Mouse (Mus musculus): ENCODE measurements around the gene Abhd6. TPM values are rescaled to one million over a fixed set of nuclear protein-coding genes. Genes with fewer than 3 reads are reported as not detected.

Abhd6 gene
- polyA plus RNA-seq, 1 experiment from 2014 or later, result 15.7 TPM

GRCm38 (mm10) chr14:8035951-8036350, 33.2 kb downstream of the Abhd6 start:
- 66% methylated on average over 6 of the region's 6 CpGs for WGBS
- no peak overlapping the region for H3K4me3 ChIP-seq
- no peak for ATAC-seq (ENCODE audit: borderline replicate concordance, extremely low read depth, low FRiP score, low TSS enrichment)
- H3K27ac ChIP-seq, result no peak overlapping the region
- H3K27me3 ChIP-seq, result no peaks in the 10 kb centered on the region
- no peaks in the 10 kb centered on the region for H3K4me1 ChIP-seq
- H3K36me3 ChIP-seq, result no peaks in the 10 kb centered on the region
- no peak overlapping the region for H3K9ac ChIP-seq
- no peak overlapping the region for H3K4me2 ChIP-seq
- no peaks in the 10 kb centered on the region for H3K9me3 ChIP-seq

GRCm38 (mm10) chr14:8036406-8036805, 33.7 kb downstream of the Abhd6 start:
- H3K9me3 ChIP-seq, result no peaks in the 10 kb centered on the region
- 75% methylated on average over 5 of the region's 5 CpGs for WGBS
- no peak overlapping the region for H3K27ac ChIP-seq

GRCm38 (mm10) chr14:8038150-8038549, 35.4 kb downstream of the Abhd6 start:
- Histone ChIP-seq H3K4me1 (no peaks in the 10 kb centered on the region), H3K9ac (no peak overlapping the region), H3K9me3 (no peaks in the 10 kb centered on the region), H3K4me2 (no peak overlapping the region), H3K27ac (no peak overlapping the region), H3K36me3 (no peaks in the 10 kb centered on the region), H3K27me3 (no peaks in the 10 kb centered on the region), H3K4me3 (no peak overlapping the region)
- ATAC-seq (ENCODE audit: borderline replicate concordance, extremely low read depth, low FRiP score, low TSS enrichment), result no peak
- 61% methylated on average over 5 of the region's 5 CpGs for whole genome bisulfite sequencing

More at GRCm38 (mm10) chr14:8036406-8036805, 33.7 kb downstream of the Abhd6 start:
- Histone ChIP-seq H3K4me1 (no peaks in the 10 kb centered on the region), H3K27me3 (no peaks in the 10 kb centered on the region), H3K4me2 (no peak overlapping the region), H3K36me3 (no peaks in the 10 kb centered on the region), H3K4me3 (no peak overlapping the region), H3K9ac (no peak overlapping the region)
- ATAC-seq (ENCODE audit: borderline replicate concordance, extremely low read depth, low FRiP score, low TSS enrichment), result no peak

GRCm38 (mm10) chr14:8038791-8039448, 36.2 kb downstream of the Abhd6 start:
- 0 out of 2 replicates have a peak overlapping the region, but pooled peaks have one; percentile 31 for H3K27ac ChIP-seq
- 64% methylated on average over 7 of the region's 7 CpGs for WGBS
- peak; percentile 87; the same call in 1 of the 2 replicates for ATAC-seq (ENCODE audit: borderline replicate concordance, extremely low read depth, low FRiP score, low TSS enrichment)

GRCm38 (mm10) chr14:8040179-8040578, 37.5 kb downstream of the Abhd6 start:
- Histone ChIP-seq H3K27ac (no peak overlapping the region), H3K4me2 (no peak overlapping the region), H3K9me3 (no peaks in the 10 kb centered on the region), H3K9ac (no peak overlapping the region), H3K4me1 (no peaks in the 10 kb centered on the region), H3K4me3 (no peak overlapping the region), H3K36me3 (no peaks in the 10 kb centered on the region), H3K27me3 (no peaks in the 10 kb centered on the region)
- ATAC-seq (ENCODE audit: borderline replicate concordance, extremely low read depth, low FRiP score, low TSS enrichment), result no peak
- 68% methylated on average over 3 of the region's 3 CpGs for WGBS

More at GRCm38 (mm10) chr14:8038791-8039448, 36.2 kb downstream of the Abhd6 start:
- no peaks in the 10 kb centered on the region for H3K36me3 ChIP-seq
- H3K4me1 ChIP-seq, result no peaks in the 10 kb centered on the region
- no peaks in the 10 kb centered on the region for H3K9me3 ChIP-seq
- H3K9ac ChIP-seq, result no peak overlapping the region
- no peak overlapping the region for H3K4me2 ChIP-seq
- no peak overlapping the region for H3K4me3 ChIP-seq
- no peaks in the 10 kb centered on the region for H3K27me3 ChIP-seq

GRCm38 (mm10) chr14:8040911-8041678, 38.4 kb downstream of the Abhd6 start:
- H3K9ac ChIP-seq, result no peak overlapping the region
- WGBS, result 84% methylated on average over 12 of the region's 12 CpGs
- H3K4me1 ChIP-seq, result no peaks in the 10 kb centered on the region
- no peak overlapping the region for H3K4me3 ChIP-seq
- ATAC-seq (ENCODE audit: borderline replicate concordance, extremely low read depth, low FRiP score, low TSS enrichment), result no peak
- no peaks in the 10 kb centered on the region for H3K27me3 ChIP-seq
- H3K9me3 ChIP-seq, result no peaks in the 10 kb centered on the region
- no peak overlapping the region for H3K4me2 ChIP-seq
- no peaks in the 10 kb centered on the region for H3K36me3 ChIP-seq
- no peak overlapping the region for H3K27ac ChIP-seq

GRCm38 (mm10) chr14:8042120-8042519, 39.4 kb downstream of the Abhd6 start:
- H3K36me3 ChIP-seq, result no peaks in the 10 kb centered on the region
- no peak overlapping the region for H3K4me2 ChIP-seq
- H3K4me3 ChIP-seq, result no peak overlapping the region
- WGBS, result 80% methylated on average over 2 of the region's 2 CpGs
- H3K27me3 ChIP-seq, result no peaks in the 10 kb centered on the region
- H3K27ac ChIP-seq, result no peak overlapping the region
- no peaks in the 10 kb centered on the region for H3K4me1 ChIP-seq
- ATAC-seq (ENCODE audit: borderline replicate concordance, extremely low read depth, low FRiP score, low TSS enrichment), result no peak
- H3K9me3 ChIP-seq, result no peaks in the 10 kb centered on the region
- no peak overlapping the region for H3K9ac ChIP-seq

GRCm38 (mm10) chr14:8042577-8042976, 39.9 kb downstream of the Abhd6 start:
- Histone ChIP-seq H3K9me3 (no peaks in the 10 kb centered on the region), H3K4me2 (no peak overlapping the region), H3K27me3 (no peaks in the 10 kb centered on the region), H3K9ac (no peak overlapping the region), H3K27ac (no peak overlapping the region), H3K4me3 (no peak overlapping the region), H3K36me3 (no peaks in the 10 kb centered on the region), H3K4me1 (no peaks in the 10 kb centered on the region)
- ATAC-seq (ENCODE audit: borderline replicate concordance, extremely low read depth, low FRiP score, low TSS enrichment), result no peak
- WGBS, result 94% methylated on average over 9 of the region's 9 CpGs

- 68% methylated on average over 8 of the region's 8 CpGs for WGBS
Observed at GRCm38 (mm10) chr14:8044330-8044729, 41.6 kb downstream of the Abhd6 start.

GRCm38 (mm10) chr14:8044786-8045185, 42.1 kb downstream of the Abhd6 start:
- Histone ChIP-seq H3K36me3 (no peaks in the 10 kb centered on the region), H3K27ac (no peak overlapping the region), H3K4me3 (no peak overlapping the region), H3K4me2 (no peak overlapping the region), H3K9me3 (no peaks in the 10 kb centered on the region), H3K4me1 (no peaks in the 10 kb centered on the region), H3K9ac (no peak overlapping the region), H3K27me3 (no peaks in the 10 kb centered on the region)
- 82% methylated on average over 6 of the region's 6 CpGs for WGBS
- no peak for ATAC-seq (ENCODE audit: borderline replicate concordance, extremely low read depth, low FRiP score, low TSS enrichment)

More at GRCm38 (mm10) chr14:8044330-8044729, 41.6 kb downstream of the Abhd6 start:
- Histone ChIP-seq H3K36me3 (no peaks in the 10 kb centered on the region), H3K4me1 (no peaks in the 10 kb centered on the region), H3K27me3 (no peaks in the 10 kb centered on the region), H3K27ac (no peak overlapping the region), H3K9me3 (no peaks in the 10 kb centered on the region), H3K4me3 (no peak overlapping the region), H3K9ac (no peak overlapping the region), H3K4me2 (no peak overlapping the region)
- ATAC-seq (ENCODE audit: borderline replicate concordance, extremely low read depth, low FRiP score, low TSS enrichment), result no peak

- WGBS, result 81% methylated on average over 11 of the region's 11 CpGs
- ATAC-seq (ENCODE audit: borderline replicate concordance, extremely low read depth, low FRiP score, low TSS enrichment), result no peak
- no peaks in the 10 kb centered on the region for H3K4me1 ChIP-seq
Observed at GRCm38 (mm10) chr14:8045187-8045846, 42.6 kb downstream of the Abhd6 start.

GRCm38 (mm10) chr14:8046839-8047238, 44.1 kb downstream of the Abhd6 start:
- no peak for ATAC-seq (ENCODE audit: borderline replicate concordance, extremely low read depth, low FRiP score, low TSS enrichment)
- Histone ChIP-seq H3K4me3 (no peak overlapping the region), H3K4me2 (no peak overlapping the region), H3K4me1 (no peaks in the 10 kb centered on the region), H3K27me3 (no peaks in the 10 kb centered on the region), H3K27ac (no peak overlapping the region), H3K9ac (no peak overlapping the region), H3K36me3 (no peaks in the 10 kb centered on the region), H3K9me3 (no peaks in the 10 kb centered on the region)
- 96% methylated on average over 6 of the region's 6 CpGs for WGBS

More at GRCm38 (mm10) chr14:8045187-8045846, 42.6 kb downstream of the Abhd6 start:
- H3K27ac ChIP-seq, result no peak overlapping the region
- no peaks in the 10 kb centered on the region for H3K27me3 ChIP-seq
- H3K36me3 ChIP-seq, result no peaks in the 10 kb centered on the region
- H3K9me3 ChIP-seq, result no peaks in the 10 kb centered on the region
- no peak overlapping the region for H3K4me3 ChIP-seq
- H3K9ac ChIP-seq, result no peak overlapping the region
- no peak overlapping the region for H3K4me2 ChIP-seq

All from lung, embryonic 15.5 days (tissue).